In genomic region chrX:43429982-43430531, GRCm38 (mm10) we compare ENCODE assay signal across 8 mouse cellular contexts. TPM values are rescaled to one million over a fixed set of nuclear protein-coding genes. Genes with fewer than 3 reads are reported as not detected.
DNase-seq lines count a peak whose midpoint lies in the region; ATAC-seq and TF ChIP-seq lines count a peak whose summit lies in the region.

No protein-coding gene starts in this region.

- TF ChIP-seq EP300 in liver, postnatal 0 days (IDR thresholded peaks at IDR 0.05; ENCODE audit: low read depth): no peak

- peak overlapping the region; percentile 51 for H3K4me2 ChIP-seq in liver, embryonic 11.5 days
- peak overlapping the region; percentile 64 for H3K4me2 ChIP-seq in embryonic facial prominence, embryonic 11.5 days (ENCODE audit: low read depth, low read length)
- H3K4me2 ChIP-seq in hindbrain, postnatal 0 days (ENCODE audit: low read depth, low read length): peak overlapping the region; percentile 59
- peak overlapping the region; percentile 9; the same call in 1 of the 2 replicates for H3K4me2 ChIP-seq in liver, postnatal 0 days (ENCODE audit: low read depth, low read length)
- H3K4me2 ChIP-seq in stomach, embryonic 15.5 days: peak overlapping the region; percentile 58

- 13% methylated on average over 25 of the region's 25 CpGs for WGBS in liver, embryonic 11.5 days
- WGBS in embryonic facial prominence, embryonic 11.5 days: 27% methylated on average over 16 of the region's 25 CpGs
- WGBS in hindbrain, postnatal 0 days: 28% methylated on average over 25 of the region's 25 CpGs
- WGBS in liver, postnatal 0 days (ENCODE audit: insufficient replicate concordance): 17% methylated on average over 25 of the region's 25 CpGs
- whole genome bisulfite sequencing in stomach, embryonic 15.5 days: 24% methylated on average over 25 of the region's 25 CpGs

- no peak overlapping the region for H3K27ac ChIP-seq in liver, embryonic 11.5 days (ENCODE audit: low read depth, low read length)
- no peak overlapping the region for H3K27ac ChIP-seq in embryonic facial prominence, embryonic 11.5 days (replicated peaks; ENCODE audit: low read depth, low read length)
- H3K27ac ChIP-seq in hindbrain, postnatal 0 days: peak overlapping the region; percentile 68
- no peak overlapping the region for H3K27ac ChIP-seq in liver, postnatal 0 days (ENCODE audit: low read depth)
- H3K27ac ChIP-seq in stomach, embryonic 15.5 days: no peak overlapping the region

- intact Hi-C loops in gastrocnemius, postnatal 14 days (cut with DNase I; ENCODE audit: low total_unique reads): no loop called here

- no peaks in the 10 kb centered on the region for H3K9me3 ChIP-seq in liver, embryonic 11.5 days (ENCODE audit: control insufficient read depth, low read length)
- H3K9me3 ChIP-seq in embryonic facial prominence, embryonic 11.5 days (replicated peaks; ENCODE audit: control insufficient read depth, low read length): no peaks in the 10 kb centered on the region
- no peaks in the 10 kb centered on the region for H3K9me3 ChIP-seq in hindbrain, postnatal 0 days (ENCODE audit: low read length)
- no peaks in the 10 kb centered on the region for H3K9me3 ChIP-seq in liver, postnatal 0 days (ENCODE audit: low read length)
- no peaks in the 10 kb centered on the region for H3K9me3 ChIP-seq in stomach, embryonic 15.5 days

- H3K9ac ChIP-seq in liver, embryonic 11.5 days (ENCODE audit: low read depth, low read length): no peak overlapping the region
- no peak overlapping the region for H3K9ac ChIP-seq in embryonic facial prominence, embryonic 11.5 days (replicated peaks; ENCODE audit: low read length)
- peak overlapping the region; percentile 43; the same call in 1 of the 2 replicates for H3K9ac ChIP-seq in hindbrain, postnatal 0 days (replicated peaks; ENCODE audit: low read length)
- H3K9ac ChIP-seq in liver, postnatal 0 days (replicated peaks): no peak overlapping the region
- no peak overlapping the region for H3K9ac ChIP-seq in stomach, embryonic 15.5 days

- no peaks in the 10 kb centered on the region for H3K4me1 ChIP-seq in liver, embryonic 11.5 days (replicated peaks; ENCODE audit: control insufficient read depth, insufficient read depth, low read length)
- H3K4me1 ChIP-seq in embryonic facial prominence, embryonic 11.5 days (ENCODE audit: control insufficient read depth, insufficient read depth, low read length): no peaks in the 10 kb centered on the region
- no peaks in the 10 kb centered on the region for H3K4me1 ChIP-seq in hindbrain, postnatal 0 days (ENCODE audit: insufficient read depth, low read length)
- H3K4me1 ChIP-seq in liver, postnatal 0 days (ENCODE audit: insufficient read depth): no peaks in the 10 kb centered on the region
- no peaks in the 10 kb centered on the region for H3K4me1 ChIP-seq in stomach, embryonic 15.5 days

- no peaks in the 10 kb centered on the region for H3K36me3 ChIP-seq in liver, embryonic 11.5 days (ENCODE audit: control insufficient read depth, insufficient read depth, low read length)
- H3K36me3 ChIP-seq in embryonic facial prominence, embryonic 11.5 days (replicated peaks; ENCODE audit: control insufficient read depth, insufficient read depth, low read depth, low read length): no peaks in the 10 kb centered on the region
- H3K36me3 ChIP-seq in hindbrain, postnatal 0 days (ENCODE audit: insufficient read depth, low read length): no peaks in the 10 kb centered on the region
- no peaks in the 10 kb centered on the region for H3K36me3 ChIP-seq in liver, postnatal 0 days (replicated peaks; ENCODE audit: insufficient read depth, low read length)
- no peaks in the 10 kb centered on the region for H3K36me3 ChIP-seq in stomach, embryonic 15.5 days

- no peak for TF ChIP-seq CTCF in hindbrain, postnatal 0 days (IDR thresholded peaks at IDR 0.05; ENCODE audit: low read depth)
- TF ChIP-seq CTCF in liver, postnatal 0 days (IDR thresholded peaks at IDR 0.05; ENCODE audit: low read depth): no peak

- peaks cover 28% of the 10 kb centered on the region for H3K27me3 ChIP-seq in liver, embryonic 11.5 days (replicated peaks; ENCODE audit: control insufficient read depth, insufficient read depth, low read length)
- H3K27me3 ChIP-seq in embryonic facial prominence, embryonic 11.5 days (ENCODE audit: control insufficient read depth, insufficient read depth, low read length): no peaks in the 10 kb centered on the region
- H3K27me3 ChIP-seq in hindbrain, postnatal 0 days (ENCODE audit: insufficient read depth, low read length): no peaks in the 10 kb centered on the region
- H3K27me3 ChIP-seq in liver, postnatal 0 days (ENCODE audit: insufficient read depth, low read length): peaks cover 19% of the 10 kb centered on the region
- no peaks in the 10 kb centered on the region for H3K27me3 ChIP-seq in stomach, embryonic 15.5 days (replicated peaks)

- ATAC-seq in liver, embryonic 11.5 days (replicated peaks; ENCODE audit: low FRiP score): no peak
- ATAC-seq in embryonic facial prominence, embryonic 11.5 days (replicated peaks; ENCODE audit: insufficient number of reproducible peaks, low FRiP score, low TSS enrichment, low read depth): peak; percentile 70
- peak; percentile 61 for ATAC-seq in hindbrain, postnatal 0 days
- no peak for ATAC-seq in liver, postnatal 0 days
- ATAC-seq in stomach, embryonic 15.5 days (ENCODE audit: insufficient read depth, low FRiP score, low read depth): no peak

- H3K4me3 ChIP-seq in liver, embryonic 11.5 days (ENCODE audit: low read depth, low read length): peak overlapping the region; percentile 15
- peak overlapping the region; percentile 32 for H3K4me3 ChIP-seq in embryonic facial prominence, embryonic 11.5 days (ENCODE audit: low read depth, low read length)
- H3K4me3 ChIP-seq in hindbrain, postnatal 0 days (ENCODE audit: low read length): peak overlapping the region; percentile 43
- no peak overlapping the region for H3K4me3 ChIP-seq in liver, postnatal 0 days (ENCODE audit: low read depth, low read length)
- H3K4me3 ChIP-seq in stomach, embryonic 15.5 days (replicated peaks): peak overlapping the region; percentile 38

- no peak for DNase-seq in liver, embryonic 11.5 days (ENCODE audit: low spot score)
- DNase-seq in liver: no peak
- peak; percentile 15 for DNase-seq in embryonic facial prominence, embryonic 11.5 days (ENCODE audit: low spot score)
- DNase-seq in hindbrain, postnatal 0 days (ENCODE audit: low spot score): peak; percentile 48
- DNase-seq in liver, postnatal 0 days: no peak
- no peak for DNase-seq in kidney, postnatal 14 days
- DNase-seq in gastrocnemius, postnatal 14 days: no peak

RNA-seq across cellular contexts. Expression of gene Tenm1, which starts 1.1 kb away (rescaled TPM):
- 0.08 and 0.11 TPM in 2 replicates for polyA plus RNA-seq in liver, embryonic 11.5 days (2014; fragmentation: Nextera tagmentation; extraction: Ambion mirVana)
- 0.53 and 0.74 TPM in 2 replicates for polyA plus RNA-seq in embryonic facial prominence, embryonic 11.5 days (2014; fragmentation: Nextera tagmentation; extraction: Ambion mirVana)
- total RNA-seq in hindbrain, postnatal 0 days (2014; rRNA removed): 54.4 and 56.4 TPM in 2 replicates
- polyA plus RNA-seq in hindbrain, postnatal 0 days (2015; fragmentation: Nextera tagmentation; extraction: Ambion mirVana): 20.9 and 24.4 TPM in 2 replicates
- polyA plus RNA-seq in liver, postnatal 0 days (2015; fragmentation: Nextera tagmentation; extraction: Ambion mirVana): not detected in 2 replicates
- polyA plus RNA-seq in stomach, embryonic 15.5 days (2015; fragmentation: Nextera tagmentation; extraction: Ambion mirVana): 2.7 and 2.8 TPM in 2 replicates
- under 1 TPM; 0.13 to 0.16 TPM for total RNA-seq in gastrocnemius, postnatal 14 days (2021)

Comparison
In these comparisons a context has a peak if more than half of its experiments do, and no peak if none do; other contexts are left out.
1. ATAC-seq: peak in embryonic facial prominence, embryonic 11.5 days (single experiment) and hindbrain, postnatal 0 days (single experiment); none in liver, embryonic 11.5 days (single experiment), liver, postnatal 0 days (single experiment) and stomach, embryonic 15.5 days (single experiment).
2. DNase-seq: peak in embryonic facial prominence, embryonic 11.5 days (single experiment) and hindbrain, postnatal 0 days (single experiment); none in liver, embryonic 11.5 days (single experiment), liver (single experiment), liver, postnatal 0 days (single experiment), kidney, postnatal 14 days (single experiment) and gastrocnemius, postnatal 14 days (single experiment).
3. H3K4me2 ChIP-seq: peak in every context shown above with its lines; median percentile 64 in embryonic facial prominence, embryonic 11.5 days; 59 in hindbrain, postnatal 0 days; 58 in stomach, embryonic 15.5 days; 51 in liver, embryonic 11.5 days; 9 in liver, postnatal 0 days.